Mouse (Mus musculus) c-Kit-positive CD71-positive TER-119-negative erythroid progenitor cells, embryonic 14.5 days (primary cell): ENCODE measurements around the gene Top2b.

ENCODE experiments used
- DNase-seq: peaks from one replicate; pipeline ENCODE4 v3.0.0-alpha.2; 2013; ENCODE audit warnings: low read depth

Top2b gene

DNA sequence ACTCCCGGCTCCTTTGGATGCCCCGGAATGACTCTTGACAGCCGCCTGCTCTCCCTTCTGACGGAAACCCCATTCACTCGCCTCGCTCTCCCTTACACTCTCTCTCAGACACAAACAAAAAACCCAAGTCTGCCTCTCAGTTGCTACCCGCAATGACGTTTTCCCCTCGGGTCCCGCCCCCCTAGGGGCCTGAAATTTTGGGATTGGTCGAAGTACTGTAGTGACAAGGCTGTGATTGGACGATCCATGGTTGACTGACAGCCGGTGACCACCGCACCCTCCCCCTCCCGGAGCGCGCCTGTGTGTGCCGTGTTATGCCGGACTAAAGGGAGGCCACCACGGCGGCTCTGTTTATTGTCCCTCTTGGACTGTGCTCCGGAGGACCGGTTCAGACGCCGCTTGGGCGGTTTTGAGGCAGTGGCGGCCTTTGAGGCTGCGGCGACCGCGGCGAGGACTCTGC, at the start of gene Top2b:
Gene Top2b (plus strand): TSS at position 302 of the 460 bp plus-strand sequence.
- DNase-seq = peak; percentile 97

- no peak for DNase-seq
Measured at GRCm38 (mm10) chr14:16316715-16317114, 48.3 kb upstream of the Top2b start.

GRCm38 (mm10) chr14:16319818-16320217, 45.2 kb upstream of the Top2b start:
- DNase-seq = no peak

- no peak for DNase-seq
Measured at GRCm38 (mm10) chr14:16324394-16324793, 40.6 kb upstream of the Top2b start.

DNA sequence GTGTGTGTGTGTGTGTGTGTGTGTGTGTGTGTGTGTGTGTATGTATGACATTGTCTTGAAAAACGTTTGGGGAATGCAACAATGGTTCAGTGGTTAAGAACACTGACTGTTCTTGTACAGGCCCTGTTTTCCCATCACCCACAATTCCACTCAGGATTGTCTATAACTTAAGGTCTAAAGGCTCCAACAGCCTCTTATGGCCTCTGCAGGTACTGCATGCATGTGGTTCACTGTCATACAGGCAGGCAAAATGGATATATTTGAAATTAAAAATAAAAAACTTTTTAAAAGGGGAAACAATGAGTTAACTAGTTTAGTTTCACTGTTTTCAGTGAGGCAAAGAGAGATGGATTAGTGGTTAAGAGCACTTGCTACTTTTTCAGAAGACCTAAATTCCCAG, 39.8 kb upstream of the Top2b start:
- DNase-seq = no peak

DNA sequence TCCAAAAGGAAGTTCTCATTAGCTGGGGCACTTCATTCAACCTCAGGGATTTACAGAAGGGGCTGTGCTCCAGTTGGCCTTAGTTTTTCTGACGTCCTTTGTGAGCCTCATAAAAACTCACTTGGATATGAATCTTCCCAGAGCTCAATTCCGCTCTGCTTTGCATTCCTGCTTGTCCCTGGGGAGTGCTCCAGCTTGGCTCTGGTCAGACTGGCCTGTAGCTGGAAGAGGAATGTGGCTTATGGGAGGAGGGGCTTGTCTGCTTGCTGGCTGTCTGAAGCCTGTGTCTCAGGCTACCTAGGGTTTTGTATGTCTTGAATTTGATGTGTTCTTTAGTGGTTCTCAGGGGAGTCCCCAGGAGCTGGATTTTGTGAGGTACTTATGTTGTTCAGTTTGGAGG, 36.4 kb upstream of the Top2b start:
- DNase-seq = no peak

DNA sequence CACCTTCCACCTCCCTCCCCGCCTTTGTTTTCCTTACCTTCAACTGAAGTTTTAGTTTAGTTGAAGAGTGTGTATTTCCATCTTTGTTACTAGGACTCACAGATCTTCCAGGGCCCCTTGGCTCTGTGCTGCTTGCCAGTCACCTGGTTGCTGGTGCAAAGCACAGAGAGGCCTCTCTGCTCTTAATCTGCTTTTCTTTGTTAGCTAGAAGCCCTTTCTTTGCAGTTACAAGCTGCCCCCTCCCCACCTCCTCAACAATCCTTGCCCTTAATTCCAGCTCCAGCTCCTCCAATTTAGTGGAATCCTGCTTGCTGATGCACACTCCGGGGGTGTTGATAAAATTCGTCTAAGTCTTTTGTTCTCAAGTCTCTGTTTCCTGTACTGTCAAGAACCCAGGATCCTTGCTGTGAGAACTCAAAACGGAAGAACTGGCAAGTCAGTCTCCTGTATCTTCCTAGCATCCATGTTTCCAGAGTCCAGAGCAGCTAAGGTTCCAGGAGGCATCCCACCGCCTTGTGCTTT, 36.0 kb upstream of the Top2b start:
- no peak for DNase-seq

GRCm38 (mm10) chr14:16329756-16330155, 35.2 kb upstream of the Top2b start:
- DNase-seq = no peak

- DNase-seq = no peak
Measured at GRCm38 (mm10) chr14:16334260-16334659, 30.7 kb upstream of the Top2b start.

DNA sequence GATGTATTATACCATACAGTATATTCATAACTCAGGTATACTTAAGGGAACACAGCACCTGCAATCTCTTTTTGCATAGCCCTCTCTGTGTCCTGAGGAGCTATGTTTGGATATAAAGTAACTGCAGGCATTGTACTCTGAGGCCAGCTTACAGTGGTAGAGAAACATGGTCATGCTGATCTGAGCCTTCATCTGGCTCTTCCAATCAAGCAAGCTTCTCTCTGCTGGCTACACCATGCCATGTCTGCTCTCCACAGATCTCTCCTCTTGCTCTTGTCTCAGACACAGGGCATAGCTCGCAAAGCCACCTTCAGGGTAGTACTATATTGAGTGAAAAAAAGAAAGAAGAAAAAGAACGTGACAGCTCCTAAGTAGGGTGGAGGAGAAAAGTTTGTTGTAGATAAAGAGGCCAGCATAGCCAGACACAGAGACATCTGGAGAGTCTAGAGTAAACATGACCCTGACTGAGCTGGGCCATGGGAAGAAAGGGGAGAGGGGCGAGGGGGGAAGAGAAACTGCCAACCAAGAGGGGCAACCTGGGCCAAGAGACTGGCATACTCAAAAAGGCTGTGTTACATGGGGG, 29.1 kb upstream of the Top2b start:
- DNase-seq = no peak

- DNase-seq = no peak
Measured at GRCm38 (mm10) chr14:16347505-16347904, 17.5 kb upstream of the Top2b start.

DNA sequence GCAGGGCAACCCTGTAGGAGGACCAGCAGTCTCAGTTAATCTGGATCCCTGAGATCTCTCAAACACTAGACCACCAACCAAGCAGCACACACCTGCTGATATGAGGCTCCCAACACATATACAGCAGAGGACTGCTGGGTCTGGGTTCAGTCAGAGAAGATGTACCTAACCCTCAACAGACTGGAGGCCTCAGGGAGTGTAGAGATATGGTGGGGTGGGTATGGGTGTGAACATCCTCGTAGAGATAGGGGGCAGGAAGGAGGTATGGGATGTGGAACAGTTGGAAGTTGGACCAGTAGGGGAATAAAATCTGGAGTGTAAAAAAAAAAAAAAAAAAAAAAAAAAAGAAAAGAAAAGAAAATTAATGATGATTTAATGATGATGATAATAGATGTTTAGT, 5.3 kb upstream of the Top2b start:
- no peak for DNase-seq

DNA sequence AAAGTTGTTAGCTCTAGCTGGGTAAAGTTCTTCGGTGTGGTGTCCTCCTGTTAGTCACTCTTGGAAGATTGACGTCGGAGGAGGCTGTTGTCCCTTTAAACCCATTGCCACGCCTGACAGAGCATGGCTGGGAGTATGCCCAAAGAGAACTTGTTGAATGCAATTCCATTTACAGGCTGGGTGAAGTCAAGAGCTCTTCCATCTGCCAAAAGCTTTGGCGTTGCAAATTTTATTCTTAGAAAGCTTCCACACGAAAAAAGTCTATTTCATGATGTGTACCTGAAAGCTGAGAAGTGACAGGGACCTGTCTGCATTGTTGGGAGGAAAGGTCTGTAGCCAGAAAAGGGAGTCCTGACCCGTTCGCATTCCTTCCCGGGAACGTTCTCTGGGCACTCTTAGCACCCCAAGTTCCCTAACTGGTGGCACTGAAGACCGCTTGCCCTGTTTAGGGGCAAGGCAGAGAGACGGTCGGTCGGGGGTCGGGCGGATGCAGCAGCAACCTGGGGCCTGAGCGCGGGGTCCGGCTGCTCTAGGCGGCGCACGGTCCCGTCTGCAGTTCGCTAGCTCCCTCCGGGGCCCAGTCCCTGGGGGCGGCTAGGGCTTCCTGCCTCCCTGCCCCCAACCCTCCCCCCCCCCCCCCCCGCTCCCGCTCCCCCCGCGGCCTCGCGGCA, 683 bp upstream of the Top2b start:
- DNase-seq = peak; percentile 50

DNA sequence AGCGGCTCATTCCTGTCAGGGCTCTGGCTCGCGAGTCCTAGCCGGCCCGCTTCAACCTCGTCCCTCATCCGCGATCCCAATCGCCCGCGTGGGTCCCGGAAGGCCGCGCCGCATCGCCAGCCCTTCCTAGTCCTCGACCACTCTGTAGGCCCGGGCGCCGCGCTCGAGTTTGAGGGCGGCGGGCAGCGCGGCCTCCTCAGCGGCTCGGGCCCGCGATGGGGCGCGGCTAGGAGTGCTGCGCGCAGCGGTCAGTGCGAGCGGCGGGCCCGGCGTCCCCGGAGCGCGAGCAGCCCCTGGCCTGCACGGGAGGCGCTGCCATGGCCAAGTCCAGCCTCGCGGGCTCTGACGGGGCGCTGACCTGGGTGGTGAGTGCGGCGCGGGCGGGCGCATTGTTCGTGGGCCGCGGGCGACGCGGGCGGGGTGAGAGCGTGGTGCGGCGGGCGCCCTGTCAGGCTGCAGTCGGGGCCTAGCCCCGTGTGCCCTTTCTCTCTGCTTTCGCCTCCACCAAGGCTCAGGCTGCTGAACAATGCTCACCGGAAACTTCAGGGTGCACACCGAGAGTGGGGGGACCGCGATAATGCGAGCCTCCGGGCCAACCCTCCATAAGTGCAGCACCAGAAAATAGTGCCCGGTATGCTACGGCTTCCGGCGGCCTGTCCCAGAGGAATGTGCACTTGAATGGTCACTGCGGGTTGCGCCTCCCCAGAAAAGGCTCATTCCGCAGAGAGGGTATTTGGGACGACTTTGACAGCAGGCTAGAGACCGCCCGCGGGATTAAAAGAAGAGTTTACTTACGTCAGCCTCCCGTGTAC, 589 bp downstream of the Top2b start:
- DNase-seq = no peak

DNA sequence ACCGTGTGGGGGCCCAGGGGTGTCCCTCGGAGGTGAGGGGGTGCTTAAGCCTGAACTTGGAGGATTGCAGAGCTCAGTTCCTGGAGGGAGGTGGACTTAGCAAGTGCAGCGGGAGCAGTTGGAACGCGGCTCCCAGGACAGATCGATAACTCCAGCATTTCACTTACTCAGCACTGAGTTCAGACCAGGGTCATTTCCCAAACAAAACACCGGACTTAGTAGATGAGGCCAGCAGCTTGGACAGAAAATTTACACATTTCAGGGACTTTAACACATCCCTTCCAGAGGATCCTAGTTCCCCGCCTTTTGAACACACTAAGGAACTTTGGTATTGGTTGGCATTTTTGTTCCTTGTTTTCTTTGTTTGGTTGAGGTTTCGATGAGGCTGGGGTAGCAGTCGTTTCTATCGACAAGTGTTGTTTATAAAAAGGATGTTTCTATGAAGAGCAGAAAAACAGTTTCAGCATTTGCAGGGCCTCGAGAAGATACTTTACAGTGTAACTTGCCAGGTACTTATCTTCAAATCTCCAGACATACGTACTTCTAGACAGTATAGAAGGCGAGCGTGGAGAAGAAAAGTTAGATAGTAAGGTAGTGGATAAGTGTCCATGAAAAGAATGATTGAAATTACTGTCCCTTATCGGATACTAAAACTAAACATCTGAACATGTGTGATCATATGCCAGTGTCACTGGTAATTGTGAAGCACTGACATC, 1.4 kb downstream of the Top2b start:
- peak; percentile 51 for DNase-seq

- DNase-seq = no peak
Measured at GRCm38 (mm10) chr14:16366986-16367385, 2.0 kb downstream of the Top2b start.

- no peak for DNase-seq
Measured at GRCm38 (mm10) chr14:16372761-16373160, 7.8 kb downstream of the Top2b start.

DNA sequence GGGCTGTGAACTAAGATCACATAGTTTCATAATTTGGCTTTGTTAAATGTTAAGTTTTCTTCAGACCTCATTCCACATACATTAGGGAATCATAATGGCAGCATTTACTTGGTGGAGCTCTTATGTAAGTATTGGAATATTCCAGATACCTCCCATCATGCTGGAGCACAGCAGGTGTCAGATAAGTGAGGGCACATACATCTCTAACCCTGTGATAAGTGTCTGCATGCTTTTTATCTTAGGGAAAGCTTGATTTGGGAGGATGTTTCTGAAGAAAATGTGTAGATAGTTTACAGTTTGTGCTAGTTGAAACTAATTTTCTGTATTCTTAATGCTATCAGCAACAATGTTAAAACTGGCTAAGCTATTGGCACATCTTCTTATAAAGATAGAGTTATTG, 8.2 kb downstream of the Top2b start:
- peak; percentile 40 for DNase-seq

DNA sequence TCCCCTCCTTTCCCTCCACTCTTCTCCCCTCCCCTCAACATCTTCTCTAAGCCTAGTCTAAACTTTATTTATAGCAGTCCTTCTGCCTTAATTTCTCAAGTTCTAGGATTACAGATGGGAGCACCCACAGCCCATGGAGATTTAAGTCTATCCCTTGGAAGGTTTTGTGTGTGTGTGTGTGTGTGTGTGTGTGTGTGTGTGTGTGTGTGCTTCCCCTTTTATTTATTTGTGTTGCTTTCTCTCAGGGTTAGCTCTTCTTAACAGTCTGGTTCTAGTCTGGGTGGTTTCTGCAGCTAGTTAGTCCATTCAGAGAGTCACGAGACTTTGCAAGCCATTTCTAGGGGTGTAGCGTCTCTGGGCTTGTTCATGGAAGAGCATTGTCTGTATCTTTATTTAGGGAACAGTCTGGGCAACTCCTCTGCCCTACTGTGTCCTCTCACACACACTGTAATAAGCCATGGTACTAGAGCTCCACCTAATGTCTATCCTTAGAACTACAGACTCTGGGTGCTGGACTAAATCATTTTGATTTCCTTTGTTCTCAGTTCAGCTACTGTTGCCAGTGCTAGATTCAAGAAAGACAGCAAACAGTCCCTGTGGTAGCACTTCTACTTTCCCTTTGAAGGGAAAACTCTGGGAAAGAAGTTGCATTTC, 15.1 kb downstream of the Top2b start:
- DNase-seq = peak; percentile 75

DNA sequence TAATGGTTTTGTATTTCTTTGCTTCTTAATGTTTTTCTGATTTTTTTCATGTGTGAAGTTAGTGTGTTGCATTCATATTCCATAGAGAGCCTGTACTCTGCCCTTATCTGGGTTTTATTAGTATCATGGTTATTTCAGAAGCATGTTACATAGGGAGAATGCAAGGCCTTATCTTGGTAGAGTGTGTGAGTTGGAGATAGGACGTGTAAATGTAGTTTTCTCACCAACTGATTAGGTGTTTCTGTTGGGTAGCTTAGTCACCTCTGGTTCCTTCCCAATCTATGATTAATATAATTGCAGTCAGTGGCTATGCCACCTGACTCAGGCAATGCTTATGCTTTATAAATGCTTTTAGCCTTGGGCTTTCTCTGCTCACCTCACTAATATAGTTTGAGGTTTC, 19.8 kb downstream of the Top2b start:
- DNase-seq = peak; percentile 57

- DNase-seq = no peak
Measured at GRCm38 (mm10) chr14:16405187-16405586, 40.2 kb downstream of the Top2b start.

DNA sequence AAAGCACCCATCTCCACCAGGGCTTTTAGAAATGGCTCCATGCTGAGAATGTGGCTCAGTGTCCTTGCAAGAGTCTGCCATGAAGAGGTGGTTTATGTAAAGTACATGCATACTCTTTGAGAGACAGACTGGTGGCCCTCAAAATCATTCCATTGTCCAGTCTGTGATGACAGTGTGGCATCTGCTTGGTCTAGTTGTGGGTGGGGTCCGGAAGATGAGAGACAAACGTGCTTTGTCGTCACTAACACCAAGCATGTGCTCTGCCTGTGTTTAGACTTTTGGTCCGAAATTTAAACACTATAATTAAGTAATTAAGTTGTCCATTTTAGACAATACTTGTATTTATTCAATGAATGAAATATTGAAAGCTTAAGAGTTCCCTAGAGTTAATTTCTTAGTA, 49.2 kb downstream of the Top2b start:
- DNase-seq = no peak
